Mouse (Mus musculus) ES-E14 (cell line): ENCODE results near the gene Kif2c.

ENCODE experiments used
- CHD2 ChIP-seq: IDR thresholded peaks from 2 replicates; pipeline ENCODE4 v1.6.1; 2014; ENCODE audit warnings: mild to moderate bottlenecking, low read depth, low read length, inconsistent platforms
- HCFC1 ChIP-seq: IDR thresholded peaks from 2 replicates; pipeline ENCODE4 v1.6.1; 2012; ENCODE audit warnings: low read length, inconsistent platforms, borderline replicate concordance; ENCODE audit not compliant: insufficient read depth
- ZC3H11A ChIP-seq: IDR thresholded peaks from 2 replicates; pipeline ENCODE4 v1.6.1; 2012; ENCODE audit warnings: low read depth, mild to moderate bottlenecking, inconsistent platforms, low read length, borderline replicate concordance
- ZNF384 ChIP-seq: IDR thresholded peaks from 2 replicates; pipeline ENCODE4 v1.6.1; 2012; ENCODE audit warnings: low read depth, low read length, inconsistent platforms

DNA sequence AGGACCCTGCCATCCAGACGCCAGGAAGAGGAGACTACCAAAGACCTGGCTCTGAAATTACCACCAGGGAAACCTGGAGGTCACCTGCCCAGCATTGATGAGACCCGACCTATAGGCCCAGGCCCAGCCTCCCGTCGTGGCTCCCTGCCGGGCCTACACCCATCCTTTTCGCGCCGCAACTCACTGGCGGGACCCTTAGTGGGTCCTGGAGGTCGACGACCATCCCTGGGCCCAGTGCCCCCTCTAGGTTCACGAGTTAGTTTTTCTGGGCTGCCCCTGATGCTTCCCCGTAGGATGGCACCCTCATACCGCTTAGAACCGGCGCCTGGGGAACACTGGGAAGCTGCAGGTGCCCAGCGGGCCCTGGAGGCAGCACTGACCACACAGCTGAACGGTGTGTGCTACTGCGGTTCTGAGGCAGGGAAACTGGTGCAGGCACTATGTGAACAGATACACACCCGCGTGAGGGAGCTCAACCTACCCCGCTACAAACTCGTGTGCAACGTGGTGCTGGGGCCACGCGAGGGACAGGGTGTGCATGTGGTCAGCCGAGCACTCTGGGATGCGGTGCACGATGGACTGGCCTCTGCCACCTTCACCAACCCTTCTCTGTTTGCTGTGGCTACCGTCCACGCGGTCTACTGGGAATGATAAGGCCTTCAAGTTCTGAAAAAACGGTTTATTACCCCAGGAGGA is 54.3 kb downstream of the Kif2c start:
- TF ChIP-seq ZNF384 (no peak), HCFC1 (no peak), CHD2 (no peak), ZC3H11A (no peak)
